Mouse (Mus musculus): ENCODE measurements at regions not wholly inside any gene's neighbourhood (a gene's known extent, or its start where the extent isn't known, plus 50 kb on each side); places are given as distances from the start of the nearest gene placed in this dataset.
A peak's percentile ranks its signal among the peaks of the same experiment; 100 is the strongest.

- no peak overlapping the region for H3K27ac ChIP-seq (ENCODE audit: insufficient read depth, low read depth, low read length)
- H3K4me1 ChIP-seq (ENCODE audit: control insufficient read depth, insufficient read depth, low read length): peaks cover 2% of the 10 kb centered on the region; the same call in 1 of the 2 replicates
- TF ChIP-seq POLR2A (IDR thresholded peaks at IDR 0.05; ENCODE audit: insufficient read depth, low read depth, low read length): no peak
- TF ChIP-seq CTCF (IDR thresholded peaks at IDR 0.05; ENCODE audit: insufficient read depth, low read depth, low read length): no peak
- H3K4me3 ChIP-seq (ENCODE audit: insufficient read depth, low read depth, low read length): no peak overlapping the region
- 71% methylated on average over 5 of the region's 5 CpGs for WGBS
Measured at GRCm38 (mm10) chr13:106738011-106738410, 198.7 kb downstream of the Ipo11 start.

- no peak overlapping the region for H3K4me3 ChIP-seq (ENCODE audit: insufficient read depth, low read depth, low read length)
- TF ChIP-seq POLR2A (IDR thresholded peaks at IDR 0.05; ENCODE audit: insufficient read depth, low read depth, low read length) (no peak), CTCF (IDR thresholded peaks at IDR 0.05; ENCODE audit: insufficient read depth, low read depth, low read length) (no peak)
- peak overlapping the region; percentile 53 for H3K27ac ChIP-seq (ENCODE audit: insufficient read depth, low read depth, low read length)
- WGBS: 29% methylated on average over 2 of the region's 2 CpGs
- peaks cover 2% of the 10 kb centered on the region; the same call in 1 of the 2 replicates for H3K4me1 ChIP-seq (ENCODE audit: control insufficient read depth, insufficient read depth, low read length)
Measured at GRCm38 (mm10) chr13:106734323-106734722, 202.4 kb downstream of the Ipo11 start.

- Histone ChIP-seq H3K27ac (ENCODE audit: insufficient read depth, low read depth, low read length) (no peak overlapping the region), H3K4me3 (ENCODE audit: insufficient read depth, low read depth, low read length) (no peak overlapping the region), H3K4me1 (ENCODE audit: control insufficient read depth, insufficient read depth, low read length) (peaks cover 2% of the 10 kb centered on the region; the same call in 1 of the 2 replicates)
- 74% methylated on average over 1 of the region's 1 CpGs for WGBS
- TF ChIP-seq CTCF (IDR thresholded peaks at IDR 0.05; ENCODE audit: insufficient read depth, low read depth, low read length): no peak
- TF ChIP-seq POLR2A (IDR thresholded peaks at IDR 0.05; ENCODE audit: insufficient read depth, low read depth, low read length): no peak
Measured at GRCm38 (mm10) chr13:106732906-106733305, 203.9 kb downstream of the Ipo11 start.

- TF ChIP-seq POLR2A (IDR thresholded peaks at IDR 0.05; ENCODE audit: insufficient read depth, low read depth, low read length): no peak
- no peak for TF ChIP-seq CTCF (IDR thresholded peaks at IDR 0.05; ENCODE audit: insufficient read depth, low read depth, low read length)
- Histone ChIP-seq H3K4me1 (ENCODE audit: control insufficient read depth, insufficient read depth, low read length) (no peaks in the 10 kb centered on the region), H3K27ac (ENCODE audit: insufficient read depth, low read depth, low read length) (no peak overlapping the region), H3K4me3 (ENCODE audit: insufficient read depth, low read depth, low read length) (no peak overlapping the region)
- WGBS: 79% methylated on average over 1 of the region's 1 CpGs
Measured at GRCm38 (mm10) chr13:106723315-106723714, 213.4 kb downstream of the Ipo11 start.

- no peaks in the 10 kb centered on the region for H3K4me1 ChIP-seq (ENCODE audit: control insufficient read depth, insufficient read depth, low read length)
- no peak overlapping the region for H3K4me3 ChIP-seq (ENCODE audit: insufficient read depth, low read depth, low read length)
- H3K27ac ChIP-seq (ENCODE audit: insufficient read depth, low read depth, low read length): no peak overlapping the region
- TF ChIP-seq POLR2A (IDR thresholded peaks at IDR 0.05; ENCODE audit: insufficient read depth, low read depth, low read length) (no peak), CTCF (IDR thresholded peaks at IDR 0.05; ENCODE audit: insufficient read depth, low read depth, low read length) (no peak)
- 96% methylated on average over 1 of the region's 1 CpGs for WGBS
Measured at GRCm38 (mm10) chr13:106721167-106721566, 215.6 kb downstream of the Ipo11 start.

- Histone ChIP-seq H3K4me1 (ENCODE audit: control insufficient read depth, insufficient read depth, low read length) (no peaks in the 10 kb centered on the region), H3K27ac (ENCODE audit: insufficient read depth, low read depth, low read length) (no peak overlapping the region), H3K4me3 (ENCODE audit: insufficient read depth, low read depth, low read length) (no peak overlapping the region)
- TF ChIP-seq POLR2A (IDR thresholded peaks at IDR 0.05; ENCODE audit: insufficient read depth, low read depth, low read length) (no peak), CTCF (IDR thresholded peaks at IDR 0.05; ENCODE audit: insufficient read depth, low read depth, low read length) (no peak)
- 60% methylated on average over 2 of the region's 2 CpGs for WGBS
Measured at GRCm38 (mm10) chr13:106715771-106716170, 221.0 kb downstream of the Ipo11 start.

GRCm38 (mm10) chr13:106715234-106715633 lies 221.5 kb downstream of the Ipo11 start:
- no peak overlapping the region for H3K27ac ChIP-seq (ENCODE audit: insufficient read depth, low read depth, low read length)
- H3K4me3 ChIP-seq (ENCODE audit: insufficient read depth, low read depth, low read length): no peak overlapping the region
- H3K4me1 ChIP-seq (ENCODE audit: control insufficient read depth, insufficient read depth, low read length): no peaks in the 10 kb centered on the region
- TF ChIP-seq POLR2A (IDR thresholded peaks at IDR 0.05; ENCODE audit: insufficient read depth, low read depth, low read length): no peak
- TF ChIP-seq CTCF (IDR thresholded peaks at IDR 0.05; ENCODE audit: insufficient read depth, low read depth, low read length): no peak
- WGBS: 92% methylated on average over 8 of the region's 8 CpGs

GRCm38 (mm10) chr13:106710580-106710979 lies 226.2 kb downstream of the Ipo11 start:
- H3K4me1 ChIP-seq (ENCODE audit: control insufficient read depth, insufficient read depth, low read length): no peaks in the 10 kb centered on the region
- H3K27ac ChIP-seq (ENCODE audit: insufficient read depth, low read depth, low read length): no peak overlapping the region
- TF ChIP-seq POLR2A (IDR thresholded peaks at IDR 0.05; ENCODE audit: insufficient read depth, low read depth, low read length): no peak
- TF ChIP-seq CTCF (IDR thresholded peaks at IDR 0.05; ENCODE audit: insufficient read depth, low read depth, low read length): no peak
- 86% methylated on average over 3 of the region's 3 CpGs for WGBS
- H3K4me3 ChIP-seq (ENCODE audit: insufficient read depth, low read depth, low read length): no peak overlapping the region

- Histone ChIP-seq H3K27ac (ENCODE audit: insufficient read depth, low read depth, low read length) (no peak overlapping the region), H3K4me3 (ENCODE audit: insufficient read depth, low read depth, low read length) (no peak overlapping the region), H3K4me1 (ENCODE audit: control insufficient read depth, insufficient read depth, low read length) (no peaks in the 10 kb centered on the region)
- 87% methylated on average over 1 of the region's 1 CpGs for WGBS
- TF ChIP-seq POLR2A (IDR thresholded peaks at IDR 0.05; ENCODE audit: insufficient read depth, low read depth, low read length) (no peak), CTCF (IDR thresholded peaks at IDR 0.05; ENCODE audit: insufficient read depth, low read depth, low read length) (no peak)
Measured at GRCm38 (mm10) chr13:106700376-106700775, 236.4 kb downstream of the Ipo11 start.

- TF ChIP-seq POLR2A (IDR thresholded peaks at IDR 0.05; ENCODE audit: insufficient read depth, low read depth, low read length) (no peak), CTCF (IDR thresholded peaks at IDR 0.05; ENCODE audit: insufficient read depth, low read depth, low read length) (no peak)
- Histone ChIP-seq H3K27ac (ENCODE audit: insufficient read depth, low read depth, low read length) (no peak overlapping the region), H3K4me1 (ENCODE audit: control insufficient read depth, insufficient read depth, low read length) (no peaks in the 10 kb centered on the region), H3K4me3 (ENCODE audit: insufficient read depth, low read depth, low read length) (no peak overlapping the region)
- WGBS: 58% methylated on average over 3 of the region's 3 CpGs
Measured at GRCm38 (mm10) chr13:106699957-106700356, 236.8 kb downstream of the Ipo11 start.
